Mouse (Mus musculus) MEL (cell line): ENCODE data around the gene Cyb5rl. TPM values are rescaled to one million over a fixed set of nuclear protein-coding genes. Genes with fewer than 3 reads are reported as not detected.

ENCODE experiments used
- DNase-seq: peaks from one replicate; pipeline ENCODE4 v3.0.0; 2011; ENCODE audit warnings: low read depth, low spot score
- H3K27ac ChIP-seq: 2 replicates; pipeline ENCODE4 v1.5.1; 2012; ENCODE audit warnings: low read depth, mild to moderate bottlenecking, control low read depth, low read length, moderate library complexity; ENCODE audit not compliant: control insufficient read depth
- H3K27me3 ChIP-seq, 2 experiments: fragments of 150-350 bp in 1 of 2; sonication (generic) in 1 of 2; 2 replicates each; pipeline ENCODE4 v1.6.1; 2012; ENCODE audit warnings: low read length in 2 of 2, mild to moderate bottlenecking in 2 of 2, improper control_type of control experiment in 1 of 2, moderate library complexity in 1 of 2; ENCODE audit not compliant: insufficient read depth in 2 of 2, control insufficient read depth in 1 of 2
- H3K36me3 ChIP-seq, 2 experiments: 2 replicates each; pipeline ENCODE4 v1.6.1; 2012 to 2014; ENCODE audit warnings: low read length in 2 of 2, improper control_type of control experiment in 1 of 2, inconsistent platforms in 1 of 2, mild to moderate bottlenecking in 1 of 2; ENCODE audit not compliant: insufficient read depth in 2 of 2, control insufficient read depth in 1 of 2
- H3K4me1 ChIP-seq, 2 experiments: fragments of 150-350 bp in 1 of 2; sonication (generic) in 1 of 2; 2 replicates each; pipeline ENCODE4 v1.6.1; 2012; ENCODE audit warnings: low read length in 2 of 2, improper control_type of control experiment in 1 of 2, mild to moderate bottlenecking in 1 of 2; ENCODE audit not compliant: insufficient read depth in 2 of 2, control insufficient read depth in 1 of 2
- H3K4me3 ChIP-seq, 2 experiments: fragments of 150-350 bp in 1 of 2; sonication (generic) in 1 of 2; 2 replicates each; pipeline ENCODE4 v1.5.1; 2012; ENCODE audit warnings: low read depth in 2 of 2, low read length in 2 of 2, mild to moderate bottlenecking in 2 of 2, moderate library complexity in 2 of 2, control low read depth in 1 of 2, improper control_type of control experiment in 1 of 2; ENCODE audit not compliant: control insufficient read depth in 1 of 2, insufficient read depth in 1 of 2
- H3K79me2 ChIP-seq: 2 replicates; pipeline ENCODE4 v1.6.1; 2012; ENCODE audit warnings: mild to moderate bottlenecking, low read length, moderate library complexity; ENCODE audit not compliant: control insufficient read depth, poor library complexity, insufficient read depth
- H3K9ac ChIP-seq: 2 replicates; pipeline ENCODE4 v1.6.1; 2012; ENCODE audit warnings: low read depth, mild to moderate bottlenecking, control low read depth, low read length, moderate library complexity; ENCODE audit not compliant: control insufficient read depth, poor library complexity, severe bottlenecking
- H3K9me3 ChIP-seq: fragments of 150-350 bp; sonication (generic); replicated peaks from 2 replicates; pipeline ENCODE4 v1.6.1; 2012; ENCODE audit warnings: mild to moderate bottlenecking, low read length, improper control_type of control experiment, moderate library complexity; ENCODE audit not compliant: insufficient read depth
- CHD1 ChIP-seq: IDR thresholded peaks from 2 replicates; pipeline ENCODE4 v1.6.1; 2012; ENCODE audit warnings: low read depth, mild to moderate bottlenecking, inconsistent platforms, low read length, improper control_type of control experiment
- E2F4 ChIP-seq: IDR thresholded peaks from 2 replicates; pipeline ENCODE4 v1.6.1; 2011; ENCODE audit warnings: low read depth, low read length, improper control_type of control experiment, borderline replicate concordance
- ELF1 ChIP-seq: IDR thresholded peaks from 2 replicates; pipeline ENCODE4 v1.6.1; 2014; ENCODE audit warnings: low read depth, mild to moderate bottlenecking, inconsistent platforms, low read length, improper control_type of control experiment, moderate library complexity
- EP300 ChIP-seq, 2 experiments: IDR thresholded peaks; 2 replicates each; pipeline ENCODE4 v1.6.1; 2011; ENCODE audit warnings: improper control_type of control experiment in 2 of 2, low read length in 2 of 2, low read depth in 1 of 2, mild to moderate bottlenecking in 1 of 2
- MAZ ChIP-seq: IDR thresholded peaks from 2 replicates; pipeline ENCODE4 v1.6.1; 2012; ENCODE audit warnings: low read depth, mild to moderate bottlenecking, inconsistent platforms, low read length, improper control_type of control experiment
- MXI1 ChIP-seq: IDR thresholded peaks from 2 replicates; pipeline ENCODE4 v1.6.1; 2011; ENCODE audit warnings: mild to moderate bottlenecking, low read depth, low read length, improper control_type of control experiment
- MYC ChIP-seq: IDR thresholded peaks from 2 replicates; pipeline ENCODE4 v1.6.1; 2011; ENCODE audit warnings: low read depth, mild to moderate bottlenecking, low read length, improper control_type of control experiment, moderate library complexity
- NELFE ChIP-seq: IDR thresholded peaks from 2 replicates; pipeline ENCODE4 v1.6.1; 2011; ENCODE audit warnings: low read depth, low read length, improper control_type of control experiment
- NRF1 ChIP-seq: IDR thresholded peaks from 2 replicates; pipeline ENCODE4 v1.6.1; 2014; ENCODE audit warnings: low read depth, mild to moderate bottlenecking, inconsistent platforms, low read length, improper control_type of control experiment, moderate library complexity; ENCODE audit not compliant: poor library complexity, insufficient read depth, severe bottlenecking
- POLR2A ChIP-seq, 2 experiments: IDR thresholded peaks; 2 replicates each; pipeline ENCODE4 v1.6.1; 2011 to 2012; ENCODE audit warnings: low read length in 2 of 2, mild to moderate bottlenecking in 2 of 2, control low read depth in 1 of 2, improper control_type of control experiment in 1 of 2, low read depth in 1 of 2, moderate library complexity in 1 of 2; ENCODE audit not compliant: control insufficient read depth in 1 of 2, insufficient read depth in 1 of 2, poor library complexity in 1 of 2
- POLR2AphosphoS2 ChIP-seq: IDR thresholded peaks from 2 replicates; pipeline ENCODE4 v1.6.1; 2011; ENCODE audit warnings: low read length, improper control_type of control experiment
- POLR2AphosphoS5 ChIP-seq: IDR thresholded peaks from 2 replicates; pipeline ENCODE4 v1.6.1; 2012; ENCODE audit warnings: low read depth, borderline replicate concordance, mild to moderate bottlenecking, inconsistent platforms, low read length, moderate library complexity, mixed read lengths
- RAD21 ChIP-seq: IDR thresholded peaks from 2 replicates; pipeline ENCODE4 v1.6.1; 2011; ENCODE audit warnings: mild to moderate bottlenecking, low read depth, low read length, improper control_type of control experiment
- SMC3 ChIP-seq: IDR thresholded peaks from 2 replicates; pipeline ENCODE4 v1.6.1; 2011; ENCODE audit warnings: low read depth, low read length, improper control_type of control experiment
- TAL1 ChIP-seq: IDR thresholded peaks from 2 replicates; pipeline ENCODE4 v1.6.1; 2012; ENCODE audit warnings: mild to moderate bottlenecking, inconsistent platforms, low read length, moderate library complexity, mixed read lengths
- USF1 ChIP-seq: IDR thresholded peaks from 2 replicates; pipeline ENCODE4 v1.6.1; 2014; ENCODE audit warnings: low read depth, mild to moderate bottlenecking, inconsistent platforms, low read length, improper control_type of control experiment, moderate library complexity
- USF2 ChIP-seq, 2 experiments: IDR thresholded peaks; 2 replicates each; pipeline ENCODE4 v1.6.1; 2011 to 2012; ENCODE audit warnings: improper control_type of control experiment in 2 of 2, low read length in 2 of 2, borderline replicate concordance in 1 of 2, inconsistent platforms in 1 of 2, low read depth in 1 of 2, mild to moderate bottlenecking in 1 of 2; ENCODE audit not compliant: insufficient read depth in 1 of 2
- ZMIZ1 ChIP-seq: IDR thresholded peaks from 2 replicates; pipeline ENCODE4 v1.6.1; 2012; ENCODE audit warnings: low read depth, mild to moderate bottlenecking, inconsistent platforms, low read length, improper control_type of control experiment, moderate library complexity
- polyA plus RNA-seq, 2 experiments: library from polyadenylated mRNA; stranded (reverse) in 1 of 2; unstranded in 1 of 2; fragments of >175 nt in 1 of 2; fragments of >200 nt in 1 of 2; gene quantifications; 2 replicates each; pipeline versions ENCODE4 v1.2.1 to v1.2.4; 2012; ENCODE audit warnings: low replicate concordance in 2 of 2, low read depth in 1 of 2; ENCODE audit not compliant: insufficient read length in 2 of 2, insufficient read depth in 1 of 2, missing spikeins in 1 of 2
- total RNA-seq: library from RNA; depleted of rRNA; stranded (reverse); fragments of 300-350 nt; gene quantifications from 2 replicates; pipeline ENCODE4 v1.2.3, GENCODE M21; 2012

The Cyb5rl gene
- total and polyA plus RNA-seq, 3 experiments: 8.5 to 9.3 TPM; not detected in 1

- Histone ChIP-seq H3K9ac (no peak overlapping the region), H3K4me3 (no peak overlapping the region), H3K27ac (no peak overlapping the region), H3K36me3 (peaks cover 0 to 4% of the 10 kb centered on the region in 2 experiments; a peak in 1 of 4 replicates), H3K4me1 (no peaks in the 10 kb centered on the region), H3K9me3 (no peaks in the 10 kb centered on the region), H3K79me2 (0 out of 2 replicates have a peak, but pooled peaks cover 1% of the 10 kb centered on the region), H3K27me3 (no peaks in the 10 kb centered on the region)
- DNase-seq: no peak
- TF ChIP-seq NELFE: no peak
- TF ChIP-seq ZMIZ1: no peak
- TF ChIP-seq TAL1: no peak
- TF ChIP-seq MYC: no peak
- TF ChIP-seq USF2 (IDR thresholded peaks at IDR 0.05; ENCODE audit: borderline replicate concordance in 1 of 2, insufficient read depth in 1 of 2, low read depth in 1 of 2, low read length in 2 of 2): no peak
- no peak for TF ChIP-seq NRF1
- no peak for TF ChIP-seq E2F4
- TF ChIP-seq CHD1: no peak
- TF ChIP-seq SMC3: no peak
- no peak for TF ChIP-seq EP300 (IDR thresholded peaks at IDR 0.05; ENCODE audit: low read depth in 1 of 2, low read length in 2 of 2)
- no peak for TF ChIP-seq MXI1
- TF ChIP-seq ELF1: no peak
- TF ChIP-seq POLR2A (IDR thresholded peaks at IDR 0.05; ENCODE audit: control insufficient read depth in 1 of 2, insufficient read depth in 1 of 2, low read depth in 1 of 2, low read length in 2 of 2, poor library complexity in 1 of 2): no peak
Observed at GRCm38 (mm10) chr4:107021464-107021863, 45.3 kb upstream of the Cyb5rl start.

DNA sequence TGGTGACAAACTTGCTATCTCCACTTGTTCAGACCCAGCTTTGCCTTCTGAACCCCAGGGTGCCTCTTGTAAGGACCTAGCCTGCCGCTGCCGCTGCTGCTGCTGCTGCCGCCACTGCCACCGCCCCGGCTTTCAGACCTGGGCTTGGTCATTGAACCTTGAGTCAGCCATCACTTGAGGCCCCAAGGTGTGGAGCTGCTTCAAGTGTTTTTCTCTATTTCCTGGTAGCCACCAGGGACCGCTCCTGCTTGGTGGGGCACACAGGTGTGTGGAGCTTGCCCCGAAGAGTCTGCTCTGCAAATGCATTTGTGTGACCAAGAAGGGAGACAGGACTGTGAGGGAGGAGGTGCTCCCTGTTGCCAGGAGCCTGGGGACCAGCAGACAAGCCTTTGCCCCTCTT lies 41.9 kb upstream of the Cyb5rl start:
- no peak for DNase-seq
- Histone ChIP-seq H3K4me3 (no peak overlapping the region), H3K9me3 (no peaks in the 10 kb centered on the region), H3K9ac (no peak overlapping the region), H3K4me1 (no peaks in the 10 kb centered on the region), H3K27ac (no peak overlapping the region), H3K27me3 (no peaks in the 10 kb centered on the region), H3K79me2 (0 out of 2 replicates have a peak, but pooled peaks cover 1% of the 10 kb centered on the region), H3K36me3 (peaks cover 0 to 4% of the 10 kb centered on the region in 2 experiments; a peak in 2 of 4 replicates)
- TF ChIP-seq USF1 (no peak), MAZ (no peak), POLR2AphosphoS2 (no peak), EP300 (IDR thresholded peaks at IDR 0.05; ENCODE audit: low read depth in 1 of 2, low read length in 2 of 2) (no peak), RAD21 (no peak), ELF1 (no peak), POLR2AphosphoS5 (no peak), MXI1 (no peak), POLR2A (IDR thresholded peaks at IDR 0.05; ENCODE audit: control insufficient read depth in 1 of 2, insufficient read depth in 1 of 2, low read depth in 1 of 2, low read length in 2 of 2, poor library complexity in 1 of 2) (no peak), ZMIZ1 (no peak)
